Mouse (Mus musculus) midbrain, embryonic 15.5 days (tissue): ENCODE data around the gene Nxnl1. TPM values are rescaled to one million over a fixed set of nuclear protein-coding genes. Genes with fewer than 3 reads are reported as not detected.
"Not testable (repeated sequence)": the region's sequence is repeated elsewhere in the genome, so short reads cannot be mapped to it uniquely, and the experiment has no call there.

Experiments
- ATAC-seq: fragments of 200-750 bp; cut with Nextera tagmentation; replicated peaks from 2 replicates; pipeline ENCODE4 v1.8.0; 2017; ENCODE audit warnings: moderate TSS enrichment
- H3K27ac ChIP-seq: fragments of 300-500 bp; sonication (generic); 2 replicates; pipeline ENCODE4 v1.5.1; 2015; ENCODE audit warnings: mild to moderate bottlenecking, inconsistent platforms
- H3K27me3 ChIP-seq: fragments of 300-500 bp; sonication (generic); replicated peaks from 2 replicates; pipeline ENCODE4 v1.6.1; 2015; ENCODE audit warnings: inconsistent platforms
- H3K36me3 ChIP-seq: fragments of 300-500 bp; sonication (generic); replicated peaks from 2 replicates; pipeline ENCODE4 v1.6.1; 2015; ENCODE audit warnings: inconsistent platforms
- H3K4me1 ChIP-seq: fragments of 300-500 bp; sonication (generic); 2 replicates; pipeline ENCODE4 v1.6.1; 2015; ENCODE audit warnings: inconsistent platforms
- H3K4me2 ChIP-seq: fragments of 300-500 bp; sonication (generic); 2 replicates; pipeline ENCODE4 v1.6.1; 2015; ENCODE audit warnings: inconsistent platforms, mild to moderate bottlenecking, moderate library complexity
- H3K4me3 ChIP-seq: fragments of 300-500 bp; sonication (generic); 2 replicates; pipeline ENCODE4 v1.5.1; 2015; ENCODE audit warnings: mild to moderate bottlenecking, inconsistent platforms
- H3K9ac ChIP-seq: fragments of 300-500 bp; sonication (generic); 2 replicates; pipeline ENCODE4 v1.6.1; 2015; ENCODE audit warnings: mild to moderate bottlenecking, inconsistent platforms
- H3K9me3 ChIP-seq: fragments of 300-500 bp; sonication (generic); 2 replicates; pipeline ENCODE4 v1.6.1; 2016; ENCODE audit warnings: inconsistent platforms
- WGBS: fragments of 180-500 bp; shearing (Covaris S2); methylation state at CpG from one replicate; pipeline ENCODE4 v1.1.7; 2015; ENCODE audit warnings: mixed read lengths; 5-methylcytosine and 5-hydroxymethylcytosine counted together
- polyA plus RNA-seq: library from polyadenylated mRNA; unstranded; fragments of >200 nt; fragmentation: Nextera tagmentation; extraction: Ambion mirVana; gene quantifications from 2 replicates; pipeline ENCODE4 v1.2.1, GENCODE M21; 2015

Nxnl1 gene
- polyA plus RNA-seq, 1 experiment from 2014 or later: not detected

GRCm38 (mm10) chr8:71521634-71522033 is 44.8 kb downstream of the Nxnl1 start:
- 5% methylated on average over 17 of the region's 17 CpGs for whole genome bisulfite sequencing
- peaks cover 27% of the 10 kb centered on the region for H3K27me3 ChIP-seq
- peak; percentile 81 for ATAC-seq
- peak overlapping the region; percentile 32 for H3K4me2 ChIP-seq
- no peak overlapping the region for H3K27ac ChIP-seq
- H3K4me3 ChIP-seq: no peak overlapping the region
- H3K4me1 ChIP-seq: peaks cover 8% of the 10 kb centered on the region; the same call in 1 of the 2 replicates
- H3K9ac ChIP-seq: no peak overlapping the region
- no peaks in the 10 kb centered on the region for H3K9me3 ChIP-seq
- no peaks in the 10 kb centered on the region for H3K36me3 ChIP-seq

GRCm38 (mm10) chr8:71519037-71519825 is 47.2 kb downstream of the Nxnl1 start:
- 43% methylated on average over 10 of the region's 10 CpGs for WGBS
- not testable (repeated sequence) for H3K9ac ChIP-seq, H3K36me3 ChIP-seq, H3K27me3 ChIP-seq, ATAC-seq, H3K4me1 ChIP-seq, H3K27ac ChIP-seq, H3K9me3 ChIP-seq, H3K4me3 ChIP-seq, H3K4me2 ChIP-seq

DNA sequence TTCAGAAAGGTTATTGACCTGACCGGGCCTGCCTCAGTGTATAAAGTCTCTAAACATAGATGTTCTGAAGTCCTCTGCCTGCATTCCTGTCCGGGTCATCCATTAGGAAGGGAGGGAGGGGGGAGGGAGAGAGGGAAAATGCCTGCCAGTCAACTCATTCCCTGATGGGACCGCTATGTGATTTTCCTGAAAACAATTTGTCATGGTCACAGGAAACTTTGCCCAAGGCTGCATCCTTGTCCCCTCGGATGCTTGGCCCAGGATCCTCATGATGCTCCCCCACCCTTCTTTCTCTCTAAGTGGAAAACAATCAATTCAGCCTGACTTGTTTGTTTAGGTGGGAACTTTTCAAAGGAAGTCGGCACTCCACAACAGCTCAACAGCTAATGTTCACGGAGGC is 49.6 kb downstream of the Nxnl1 start:
- no peaks in the 10 kb centered on the region for H3K27me3 ChIP-seq
- H3K36me3 ChIP-seq: no peaks in the 10 kb centered on the region
- no peak overlapping the region for H3K9ac ChIP-seq
- H3K9me3 ChIP-seq: no peaks in the 10 kb centered on the region
- no peak overlapping the region for H3K4me3 ChIP-seq
- H3K27ac ChIP-seq: no peak overlapping the region
- no peak for ATAC-seq
- H3K4me1 ChIP-seq: peaks cover 4% of the 10 kb centered on the region; the same call in 1 of the 2 replicates
- WGBS: 24% methylated on average over 6 of the region's 6 CpGs
- H3K4me2 ChIP-seq: no peak overlapping the region

DNA sequence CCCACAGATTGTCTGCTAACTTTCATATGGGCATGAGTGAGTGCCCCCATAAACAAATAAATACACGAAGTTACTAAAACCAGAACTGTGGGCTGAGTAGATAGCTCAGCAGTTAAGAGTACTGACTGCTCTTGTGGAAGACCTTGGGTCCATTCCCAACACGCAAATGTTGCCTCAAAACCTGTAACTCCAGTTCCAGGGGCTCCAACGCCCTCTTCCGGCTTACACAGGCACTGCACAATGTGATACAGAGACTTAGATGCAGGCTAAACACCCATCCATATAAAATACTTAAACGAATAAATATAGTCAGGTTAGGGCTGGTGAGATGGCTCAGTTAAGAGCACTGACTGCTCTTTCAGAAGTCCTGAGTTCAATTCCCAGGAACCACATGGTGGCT is 51.4 kb downstream of the Nxnl1 start:
- ATAC-seq: no peak
- WGBS: 71% methylated on average over 5 of the region's 5 CpGs

GRCm38 (mm10) chr8:71513018-71513754 is 53.2 kb downstream of the Nxnl1 start:
- Histone ChIP-seq H3K9me3 (no peaks in the 10 kb centered on the region), H3K36me3 (no peaks in the 10 kb centered on the region), H3K4me3 (no peak overlapping the region), H3K4me1 (no peaks in the 10 kb centered on the region; the same call in 1 of the 2 replicates), H3K9ac (no peak overlapping the region), H3K27me3 (peaks cover 29% of the 10 kb centered on the region), H3K4me2 (no peak overlapping the region), H3K27ac (no peak overlapping the region)
- no peak for ATAC-seq
- WGBS: 79% methylated on average over 15 of the region's 15 CpGs

More for the DNA sequence above, 51.4 kb downstream of the Nxnl1 start:
- Histone ChIP-seq H3K36me3 (no peaks in the 10 kb centered on the region), H3K27ac (no peak overlapping the region), H3K9ac (no peak overlapping the region), H3K27me3 (peaks cover 14% of the 10 kb centered on the region; the same call in 1 of the 2 replicates), H3K4me2 (no peak overlapping the region), H3K4me1 (no peaks in the 10 kb centered on the region; the same call in 1 of the 2 replicates), H3K4me3 (no peak overlapping the region), H3K9me3 (no peaks in the 10 kb centered on the region)

DNA sequence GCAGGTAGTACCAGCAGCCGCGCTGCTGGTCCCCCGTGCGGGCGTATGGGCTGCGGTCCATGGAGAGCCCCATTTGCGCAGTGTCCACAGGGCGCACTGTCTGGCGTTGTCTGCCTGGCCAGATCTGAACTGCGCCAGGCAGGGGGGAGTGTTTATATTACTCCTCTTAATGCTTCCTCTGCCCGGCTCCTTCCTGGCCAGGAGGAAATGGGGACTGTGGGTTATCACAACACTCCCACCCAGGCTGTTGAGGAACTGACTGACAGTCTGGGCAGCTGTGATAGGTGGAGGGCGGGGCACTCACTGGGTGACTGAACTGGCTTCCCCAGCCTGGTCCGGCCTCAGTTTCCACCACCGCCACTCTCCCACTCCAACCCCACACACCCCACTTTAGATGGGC is 54.8 kb downstream of the Nxnl1 start, which contains the start of gene Plvap:
Gene Plvap (minus strand): TSS at position 109 of the 400 bp plus-strand sequence.
- H3K27ac ChIP-seq: no peak within 1 kb of the TSS
- H3K27me3 ChIP-seq: peaks cover 44% of the 10 kb centered on the region
- H3K4me3 ChIP-seq: no peak within 1 kb of the TSS
- 87% methylated on average over 14 of the region's 14 CpGs for WGBS
- no peaks in the 10 kb centered on the region for H3K36me3 ChIP-seq
- no peak within 1 kb of the TSS for H3K4me2 ChIP-seq
- ATAC-seq: no peak
- H3K9ac ChIP-seq: no peak within 1 kb of the TSS
- H3K4me1 ChIP-seq: peaks cover 7% of the 10 kb centered on the region
- no peaks in the 10 kb centered on the region for H3K9me3 ChIP-seq

Other genes starting within 250 kb of the Nxnl1 start
- 117 and 119 TPM in 2 replicates for gene Use1, start 199.8 kb downstream of the Nxnl1 start, polyA plus RNA-seq
- gene Ocel1, start 195.3 kb downstream of the Nxnl1 start, polyA plus RNA-seq: 6.5 and 6.8 TPM in 2 replicates
- 25.0 and 28.7 TPM in 2 replicates for gene Nr2f6, start 184.6 kb downstream of the Nxnl1 start, polyA plus RNA-seq
- gene Ushbp1, start 170.8 kb downstream of the Nxnl1 start, polyA plus RNA-seq: 7.4 and 7.7 TPM in 2 replicates
- gene Babam1, start 169.7 kb downstream of the Nxnl1 start, polyA plus RNA-seq: 101 and 102 TPM in 2 replicates
- gene Ankle1, start 160.6 kb downstream of the Nxnl1 start, polyA plus RNA-seq: 6.5 and 6.7 TPM in 2 replicates
- gene Abhd8, start 102.9 kb downstream of the Nxnl1 start, polyA plus RNA-seq: 188 and 206 TPM in 2 replicates
- 173 and 174 TPM in 2 replicates for gene Mrpl34, start 101.6 kb downstream of the Nxnl1 start, polyA plus RNA-seq
- gene Dda1, start 97.4 kb downstream of the Nxnl1 start, polyA plus RNA-seq: 240 and 242 TPM in 2 replicates
- 9.6 and 10.9 TPM in 2 replicates for gene Ano8, start 80.6 kb downstream of the Nxnl1 start, polyA plus RNA-seq
- gene Gtpbp3, start 78.5 kb downstream of the Nxnl1 start, polyA plus RNA-seq: 12.0 and 13.9 TPM in 2 replicates
- gene Plvap, start 54.8 kb downstream of the Nxnl1 start, polyA plus RNA-seq: 5.2 and 5.6 TPM in 2 replicates
- 0.09 and 0.15 TPM in 2 replicates for gene Ccdc194, start 40.9 kb downstream of the Nxnl1 start, polyA plus RNA-seq
- gene Bst2, start 29.1 kb downstream of the Nxnl1 start, polyA plus RNA-seq: 11.5 and 18.0 TPM in 2 replicates
- 61.6 and 62.2 TPM in 2 replicates for gene Mvb12a, start 23.7 kb downstream of the Nxnl1 start, polyA plus RNA-seq
- gene Tmem221, start 7.7 kb downstream of the Nxnl1 start, polyA plus RNA-seq: 0.13 TPM in 1 of 2 replicates, not detected in the other
- 66.9 and 67.4 TPM in 2 replicates for gene Slc27a1, start 2.3 kb upstream of the Nxnl1 start, polyA plus RNA-seq
- 217 and 221 TPM in 2 replicates for gene Pgls, start 25.6 kb upstream of the Nxnl1 start, polyA plus RNA-seq
- 9.3 and 9.4 TPM in 2 replicates for gene Fam129c, start 31.0 kb upstream of the Nxnl1 start, polyA plus RNA-seq
- 70.5 and 74.5 TPM in 2 replicates for gene Colgalt1, start 44.4 kb upstream of the Nxnl1 start, polyA plus RNA-seq
- gene Unc13a, start 105.2 kb upstream of the Nxnl1 start, polyA plus RNA-seq: 26.9 and 27.4 TPM in 2 replicates
- 5.2 and 5.8 TPM in 2 replicates for gene Jak3, start 109.7 kb upstream of the Nxnl1 start, polyA plus RNA-seq
- gene Insl3, start 122.6 kb upstream of the Nxnl1 start, polyA plus RNA-seq: 0.37 and 1.5 TPM in 2 replicates
- gene B3gnt3, start 135.2 kb upstream of the Nxnl1 start, polyA plus RNA-seq: 0.27 and 0.36 TPM in 2 replicates
- gene Fcho1, start 159.1 kb upstream of the Nxnl1 start, polyA plus RNA-seq: 96.0 and 102 TPM in 2 replicates